Mouse (Mus musculus) lung, embryonic 16.5 days (tissue): Measurements from ENCODE around the gene Zfp316. TPM values are rescaled to one million over a fixed set of nuclear protein-coding genes. Genes with fewer than 3 reads are reported as not detected.

Source experiments
- ATAC-seq: fragments of 200-750 bp; cut with Nextera tagmentation; 2 replicates; pipeline ENCODE4 v1.8.0; 2017; ENCODE audit warnings: low read depth, mild to moderate bottlenecking, moderate library complexity
- H3K27ac ChIP-seq: fragments of 300-500 bp; sonication (generic); 2 replicates; pipeline ENCODE4 v1.5.1; 2014; ENCODE audit warnings: mild to moderate bottlenecking, control low read depth, low read length
- H3K27me3 ChIP-seq: fragments of 300-500 bp; sonication (generic); 2 replicates; pipeline ENCODE4 v1.6.1; 2014; ENCODE audit warnings: low read depth, low read length, mixed read lengths; ENCODE audit not compliant: control insufficient read depth, insufficient read depth
- H3K36me3 ChIP-seq: fragments of 300-500 bp; sonication (generic); 2 replicates; pipeline ENCODE4 v1.6.1; 2014; ENCODE audit warnings: low read length; ENCODE audit not compliant: control insufficient read depth, insufficient read depth
- H3K4me1 ChIP-seq: fragments of 300-500 bp; sonication (generic); replicated peaks from 2 replicates; pipeline ENCODE4 v1.6.1; 2014; ENCODE audit warnings: low read length, mixed read lengths; ENCODE audit not compliant: control insufficient read depth, insufficient read depth
- H3K4me2 ChIP-seq: fragments of 300-500 bp; sonication (generic); 2 replicates; pipeline ENCODE4 v1.6.1; 2014; ENCODE audit warnings: low read depth, low read length, control low read depth
- H3K4me3 ChIP-seq: fragments of 300-500 bp; sonication (generic); 2 replicates; pipeline ENCODE4 v1.5.1; 2014; ENCODE audit warnings: mild to moderate bottlenecking, low read length, control low read depth
- H3K9ac ChIP-seq: fragments of 300-500 bp; sonication (generic); 2 replicates; pipeline ENCODE4 v1.6.1; 2014; ENCODE audit warnings: low read length, control low read depth
- H3K9me3 ChIP-seq: fragments of 300-500 bp; sonication (generic); 2 replicates; pipeline ENCODE4 v1.6.1; 2016; ENCODE audit warnings: low read length; ENCODE audit not compliant: control insufficient read depth
- WGBS: fragments of 180-500 bp; shearing (Covaris S2); extraction: QIAGEN DNeasy Blood & Tissue Kit; methylation state at CpG from one replicate; pipeline ENCODE4 v1.1.7; 2014; 5-methylcytosine and 5-hydroxymethylcytosine counted together
- polyA plus RNA-seq: library from polyadenylated mRNA; unstranded; fragments of >200 nt; fragmentation: Nextera tagmentation; extraction: Ambion mirVana; gene quantifications from 2 replicates; pipeline ENCODE4 v1.2.1, GENCODE M21; 2015

Zfp316 gene
- polyA plus RNA-seq, 1 experiment from 2014 or later: 1.2 TPM

DNA sequence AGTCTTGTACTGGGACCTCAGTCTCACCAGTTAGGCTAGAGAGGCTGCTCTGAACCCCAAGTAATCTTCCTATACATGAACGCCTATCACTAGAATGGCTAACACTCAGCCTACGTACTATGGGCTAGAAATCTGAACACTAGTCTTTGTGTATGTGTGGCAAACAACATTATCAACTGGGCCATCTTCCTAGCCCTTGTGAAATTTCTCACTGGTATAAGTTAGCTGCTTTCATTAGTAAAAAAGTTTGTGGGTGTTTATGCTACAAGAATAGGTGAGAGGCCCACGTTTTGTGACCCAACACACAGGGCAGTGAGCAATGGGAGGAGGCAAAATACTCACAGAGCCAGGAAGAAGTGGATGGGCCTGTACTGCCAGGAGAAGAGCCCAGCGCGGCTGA lies 48.8 kb downstream of the Zfp316 start:
- Histone ChIP-seq H3K9ac (no peak overlapping the region), H3K4me3 (no peak overlapping the region), H3K4me1 (no peaks in the 10 kb centered on the region), H3K27me3 (no peaks in the 10 kb centered on the region; the same call in 1 of the 2 replicates), H3K27ac (no peak overlapping the region), H3K4me2 (no peak overlapping the region), H3K36me3 (no peaks in the 10 kb centered on the region), H3K9me3 (no peaks in the 10 kb centered on the region)
- WGBS: 77% methylated on average over 5 of the region's 5 CpGs
- ATAC-seq: no peak

DNA sequence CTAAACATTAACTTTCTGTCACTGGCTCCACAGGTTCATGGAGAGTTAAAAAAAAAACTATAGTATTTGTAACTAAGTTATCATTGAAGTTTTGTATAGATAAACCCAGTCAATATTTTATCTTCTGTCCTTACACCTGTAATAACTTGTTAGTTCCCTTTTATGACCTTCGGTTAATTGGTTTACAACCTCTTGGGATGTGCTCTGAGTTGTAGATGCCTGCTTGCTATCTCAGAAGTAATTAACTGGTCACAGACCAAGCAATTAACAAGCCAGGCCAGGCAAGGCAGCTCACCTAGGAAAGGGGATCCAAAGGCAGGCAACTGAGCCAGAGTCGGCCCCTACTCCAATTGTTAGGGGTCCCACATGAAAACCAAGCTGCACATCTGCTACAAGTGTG lies 56.0 kb downstream of the Zfp316 start:
- Histone ChIP-seq H3K27ac (no peak overlapping the region), H3K9ac (no peak overlapping the region), H3K4me3 (no peak overlapping the region), H3K4me1 (no peaks in the 10 kb centered on the region), H3K9me3 (peaks cover 2% of the 10 kb centered on the region), H3K27me3 (no peaks in the 10 kb centered on the region; the same call in 1 of the 2 replicates), H3K4me2 (no peak overlapping the region), H3K36me3 (no peaks in the 10 kb centered on the region)
- whole genome bisulfite sequencing: 75% methylated on average over 2 of the region's 2 CpGs
- no peak for ATAC-seq

DNA sequence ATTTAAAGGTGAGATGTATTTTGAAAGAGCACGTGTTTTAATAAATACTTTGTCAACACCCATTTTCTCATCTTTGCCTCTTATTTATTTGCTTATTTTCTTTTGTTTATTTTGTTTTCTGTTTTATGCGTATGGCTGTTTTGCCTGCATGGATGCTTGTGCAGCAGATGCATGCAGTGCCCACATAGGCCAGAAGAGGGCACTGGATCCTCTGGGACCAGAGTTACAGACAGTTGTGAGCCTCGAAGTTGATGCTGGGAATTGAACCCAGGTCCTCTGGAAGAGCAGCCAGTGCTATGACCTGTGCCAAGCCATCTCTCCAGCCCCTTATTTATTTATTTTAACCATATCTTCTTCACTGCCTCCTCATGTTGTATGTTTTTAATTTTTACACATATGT lies 64.8 kb downstream of the Zfp316 start:
- H3K36me3 ChIP-seq: no peaks in the 10 kb centered on the region
- H3K9ac ChIP-seq: no peak overlapping the region
- H3K4me1 ChIP-seq: no peaks in the 10 kb centered on the region
- no peak overlapping the region for H3K27ac ChIP-seq
- no peak overlapping the region for H3K4me2 ChIP-seq
- WGBS: 72% methylated on average over 3 of the region's 3 CpGs
- no peaks in the 10 kb centered on the region for H3K27me3 ChIP-seq
- peaks cover 6% of the 10 kb centered on the region for H3K9me3 ChIP-seq
- ATAC-seq: no peak
- no peak overlapping the region for H3K4me3 ChIP-seq

Other genes with a start within 250 kb of the Zfp316 start
- 35.0 and 35.9 TPM in 2 replicates for gene Rnf216, start 157.0 kb downstream of the Zfp316 start, polyA plus RNA-seq
- gene Olfr718-ps1, start 122.4 kb downstream of the Zfp316 start, polyA plus RNA-seq: not detected in 2 replicates
- 11.7 and 12.7 TPM in 2 replicates for gene Rbak, start 89.2 kb downstream of the Zfp316 start, polyA plus RNA-seq
- gene Spdye4b, start 89.0 kb downstream of the Zfp316 start, polyA plus RNA-seq: 0.11 TPM in 1 of 2 replicates, not detected in the other
- gene Spdye4a, start 43.1 kb downstream of the Zfp316 start, polyA plus RNA-seq: not detected in 2 replicates
- gene Zfp12, start 34.9 kb downstream of the Zfp316 start, polyA plus RNA-seq: 13.0 and 13.9 TPM in 2 replicates
- 0.05 TPM in 1 of 2 replicates, not detected in the other for gene Zfp853, start 23.6 kb upstream of the Zfp316 start, polyA plus RNA-seq
- gene E130309D02Rik, start 45.3 kb upstream of the Zfp316 start, polyA plus RNA-seq: 32.3 and 33.0 TPM in 2 replicates
- gene Zdhhc4, start 59.2 kb upstream of the Zfp316 start, polyA plus RNA-seq: 72.7 and 79.2 TPM in 2 replicates
- gene Grid2ip, start 87.3 kb upstream of the Zfp316 start, polyA plus RNA-seq: 0.04 TPM in 1 of 2 replicates, not detected in the other
- gene Kdelr2, start 133.8 kb upstream of the Zfp316 start, polyA plus RNA-seq: 320 and 341 TPM in 2 replicates
- gene Daglb, start 194.6 kb upstream of the Zfp316 start, polyA plus RNA-seq: 8.4 TPM in 2 replicates